Mouse (Mus musculus) liver, embryonic 13.5 days (tissue): ENCODE results near the gene Letm1. TPM values are rescaled to one million over a fixed set of nuclear protein-coding genes. Genes with fewer than 3 reads are reported as not detected.

ENCODE experiments used
- ATAC-seq: fragments of 200-750 bp; cut with Nextera tagmentation; 2 replicates; pipeline ENCODE4 v1.8.0; 2017; ENCODE audit warnings: low read depth, mild to moderate bottlenecking, moderate number of reproducible peaks, moderate library complexity
- DNase-seq: peaks from one replicate; pipeline ENCODE4 v3.0.0; 2022
- H3K27ac ChIP-seq: fragments of 300-500 bp; sonication (generic); 2 replicates; pipeline ENCODE4 v1.5.1; 2015; ENCODE audit warnings: moderate library complexity, mild to moderate bottlenecking, inconsistent platforms
- H3K27me3 ChIP-seq: fragments of 300-500 bp; sonication (generic); 2 replicates; pipeline ENCODE4 v1.6.1; 2015; ENCODE audit warnings: mild to moderate bottlenecking, inconsistent platforms
- H3K36me3 ChIP-seq: fragments of 300-500 bp; sonication (generic); 2 replicates; pipeline ENCODE4 v1.6.1; 2015; ENCODE audit warnings: mild to moderate bottlenecking, inconsistent platforms
- H3K4me1 ChIP-seq: fragments of 300-500 bp; sonication (generic); replicated peaks from 2 replicates; pipeline ENCODE4 v1.6.1; 2015; ENCODE audit warnings: inconsistent platforms
- H3K4me2 ChIP-seq: fragments of 300-500 bp; sonication (generic); 2 replicates; pipeline ENCODE4 v1.6.1; 2015; ENCODE audit warnings: inconsistent platforms, mild to moderate bottlenecking, moderate library complexity
- H3K4me3 ChIP-seq: fragments of 300-500 bp; sonication (generic); replicated peaks from 2 replicates; pipeline ENCODE4 v1.5.1; 2015; ENCODE audit warnings: mild to moderate bottlenecking, inconsistent platforms
- H3K9ac ChIP-seq: fragments of 300-500 bp; sonication (generic); 2 replicates; pipeline ENCODE4 v1.6.1; 2015; ENCODE audit warnings: mild to moderate bottlenecking, inconsistent platforms
- H3K9me3 ChIP-seq: fragments of 300-500 bp; sonication (generic); replicated peaks from 2 replicates; pipeline ENCODE4 v1.6.1; 2016; ENCODE audit warnings: inconsistent platforms
- WGBS: fragments of 180-500 bp; shearing (Covaris S2); methylation state at CpG from one replicate; pipeline ENCODE4 v1.1.7; 2015; ENCODE audit not compliant: insufficient replicate concordance; 5-methylcytosine and 5-hydroxymethylcytosine counted together
- polyA plus RNA-seq: library from polyadenylated mRNA; unstranded; fragments of >200 nt; fragmentation: Nextera tagmentation; extraction: Ambion mirVana; gene quantifications from 2 replicates; pipeline ENCODE4 v1.2.1, GENCODE M21; 2015

The Letm1 gene
- 23.5 and 24.7 TPM in 2 replicates for polyA plus RNA-seq

DNA sequence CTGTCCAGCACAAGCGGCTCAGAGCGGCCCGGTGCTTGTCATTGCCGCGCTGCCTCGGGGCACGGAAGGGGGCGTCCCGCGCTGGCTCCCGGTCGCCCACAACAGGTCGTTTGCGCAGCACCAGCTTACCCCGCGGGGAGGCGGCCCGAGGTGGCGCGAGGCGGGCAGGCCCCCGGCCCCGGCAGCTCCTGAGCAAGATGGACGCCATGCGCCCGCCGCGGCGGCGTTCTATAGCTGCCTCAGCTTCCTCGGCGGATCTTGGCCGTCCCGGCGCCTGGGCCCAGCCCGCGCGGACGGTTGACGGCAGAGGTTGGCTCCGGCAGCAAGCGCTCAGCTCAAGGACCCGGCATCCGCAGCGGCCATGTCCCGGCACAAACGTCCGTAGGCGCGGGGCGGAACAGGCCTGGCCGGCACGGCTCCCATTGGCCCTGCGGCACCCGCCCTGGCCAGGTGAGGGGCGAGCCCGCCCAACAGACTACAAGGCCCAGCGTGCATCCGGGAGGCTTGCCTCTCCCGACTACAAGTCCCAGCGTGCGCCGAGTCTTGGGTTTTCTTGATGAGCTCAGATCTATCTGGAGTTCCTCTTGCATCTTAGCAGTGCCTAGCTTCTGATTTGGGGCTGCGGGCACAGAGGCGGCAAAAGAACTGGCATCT is at the start of gene Letm1:
Letm1 (minus strand) TSS at position 473 of the 654 bp plus-strand sequence.
- H3K9me3 ChIP-seq, result no peaks in the 10 kb centered on the region
- peak; percentile 88 for DNase-seq
- peak within 1 kb of the TSS; percentile 77 for H3K4me3 ChIP-seq
- peak within 1 kb of the TSS; percentile 74 for H3K4me2 ChIP-seq
- H3K9ac ChIP-seq, result peak within 1 kb of the TSS; percentile 83
- H3K27me3 ChIP-seq, result no peaks in the 10 kb centered on the region
- WGBS, result under 1% methylated on average over 64 of the region's 65 CpGs
- ATAC-seq, result peak; percentile 100
- H3K27ac ChIP-seq, result peak within 1 kb of the TSS; percentile 61
- H3K36me3 ChIP-seq, result peaks cover 9% of the 10 kb centered on the region
- H3K4me1 ChIP-seq, result peaks cover 43% of the 10 kb centered on the region

DNA sequence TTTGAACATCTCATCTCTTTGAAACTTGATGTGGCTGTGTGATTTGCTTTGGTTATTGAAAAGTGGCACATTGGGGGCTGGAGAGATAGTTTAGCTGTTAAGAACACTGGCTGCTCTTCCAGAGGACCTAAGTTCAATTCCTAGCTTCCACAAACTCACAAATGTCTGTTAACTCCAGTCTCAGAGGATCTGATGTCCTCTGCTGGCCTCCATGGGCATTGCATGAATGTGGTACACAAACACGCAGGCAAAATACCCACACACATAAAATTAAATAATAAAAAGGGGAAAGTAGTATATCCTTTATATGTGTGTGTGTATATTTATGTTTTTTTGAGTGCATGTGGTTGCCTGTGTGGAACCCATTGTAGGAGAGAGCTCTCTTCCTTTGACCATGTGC is 48.2 kb upstream of the Letm1 start:
- Histone ChIP-seq H3K9me3 (no peaks in the 10 kb centered on the region), H3K9ac (no peak overlapping the region), H3K4me1 (peaks cover 29% of the 10 kb centered on the region), H3K4me2 (no peak overlapping the region), H3K4me3 (no peak overlapping the region), H3K36me3 (peaks cover 27% of the 10 kb centered on the region), H3K27me3 (no peaks in the 10 kb centered on the region), H3K27ac (no peak overlapping the region)
- DNase-seq (no peak), ATAC-seq (no peak)
- 74% methylated on average over 1 of the region's 1 CpGs for WGBS

GRCm38 (mm10) chr5:33829958-33830357 is 47.3 kb upstream of the Letm1 start:
- ATAC-seq (no peak), DNase-seq (no peak)
- Histone ChIP-seq H3K4me2 (no peak overlapping the region), H3K4me1 (peaks cover 38% of the 10 kb centered on the region), H3K27ac (no peak overlapping the region), H3K36me3 (peaks cover 27% of the 10 kb centered on the region), H3K27me3 (no peaks in the 10 kb centered on the region), H3K9ac (no peak overlapping the region), H3K9me3 (no peaks in the 10 kb centered on the region), H3K4me3 (no peak overlapping the region)
- 56% methylated on average over 3 of the region's 3 CpGs for WGBS

DNA sequence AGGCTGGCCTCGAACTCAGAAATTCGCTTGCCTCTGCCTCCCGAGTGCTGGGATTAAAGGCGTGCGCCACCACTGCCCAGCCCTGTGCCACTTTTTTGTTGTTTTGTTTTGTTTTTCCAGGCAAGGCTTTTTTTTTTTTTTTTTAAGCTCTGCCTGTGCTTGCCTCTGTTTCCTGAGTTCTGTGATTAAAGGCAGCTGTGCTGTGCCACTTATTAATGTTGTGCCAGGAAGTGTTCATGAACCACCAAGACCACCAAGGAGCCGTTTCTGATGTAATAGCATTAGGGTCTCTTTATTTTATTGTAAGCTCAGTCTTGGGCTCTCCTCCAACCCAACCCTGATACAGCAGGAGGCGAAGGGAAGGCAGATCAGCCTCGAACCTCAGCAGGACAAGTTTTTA is 45.5 kb upstream of the Letm1 start:
- no peak overlapping the region for H3K9ac ChIP-seq
- ATAC-seq (no peak), DNase-seq (no peak)
- no peak overlapping the region for H3K4me3 ChIP-seq
- no peaks in the 10 kb centered on the region for H3K9me3 ChIP-seq
- no peak overlapping the region for H3K27ac ChIP-seq
- peaks cover 52% of the 10 kb centered on the region for H3K4me1 ChIP-seq
- H3K36me3 ChIP-seq, result peaks cover 26% of the 10 kb centered on the region
- H3K4me2 ChIP-seq, result no peak overlapping the region
- no peaks in the 10 kb centered on the region for H3K27me3 ChIP-seq
- 81% methylated on average over 8 of the region's 8 CpGs for WGBS

- no peak overlapping the region for H3K4me2 ChIP-seq
- no peaks in the 10 kb centered on the region for H3K9me3 ChIP-seq
- peaks cover 65% of the 10 kb centered on the region for H3K4me1 ChIP-seq
- H3K36me3 ChIP-seq, result peaks cover 15% of the 10 kb centered on the region
- no peaks in the 10 kb centered on the region for H3K27me3 ChIP-seq
- H3K27ac ChIP-seq, result no peak overlapping the region
- H3K9ac ChIP-seq, result peak overlapping the region; percentile 40; the same call in 1 of the 2 replicates
- DNase-seq, result no peak
- no peak overlapping the region for H3K4me3 ChIP-seq
- ATAC-seq, result no peak
Measured at GRCm38 (mm10) chr5:33826001-33826400, 43.4 kb upstream of the Letm1 start.

- H3K4me3 ChIP-seq, result peak overlapping the region; percentile 99
Measured at GRCm38 (mm10) chr5:33822456-33822855, 39.8 kb upstream of the Letm1 start.

GRCm38 (mm10) chr5:33821901-33822427 is 39.3 kb upstream of the Letm1 start:
- H3K36me3 ChIP-seq, result peaks cover 5% of the 10 kb centered on the region; the same call in 1 of the 2 replicates
- no peak overlapping the region for H3K27ac ChIP-seq
- peak overlapping the region; percentile 99 for H3K9ac ChIP-seq
- H3K4me2 ChIP-seq, result peak overlapping the region; percentile 98
- H3K27me3 ChIP-seq, result no peaks in the 10 kb centered on the region
- peak overlapping the region; percentile 99 for H3K4me3 ChIP-seq
- peaks cover 71% of the 10 kb centered on the region for H3K4me1 ChIP-seq
- WGBS, result 30% methylated on average over 2 of the region's 2 CpGs
- ATAC-seq (no peak), DNase-seq (no peak)
- H3K9me3 ChIP-seq, result no peaks in the 10 kb centered on the region

More at GRCm38 (mm10) chr5:33822456-33822855, 39.8 kb upstream of the Letm1 start:
- peak overlapping the region; percentile 98 for H3K4me2 ChIP-seq
- peak overlapping the region; percentile 99 for H3K9ac ChIP-seq
- H3K27ac ChIP-seq, result no peak overlapping the region
- ATAC-seq (no peak), DNase-seq (no peak)
- H3K4me1 ChIP-seq, result peaks cover 70% of the 10 kb centered on the region
- 33% methylated on average over 3 of the region's 3 CpGs for WGBS
- no peaks in the 10 kb centered on the region for H3K9me3 ChIP-seq
- H3K36me3 ChIP-seq, result peaks cover 5% of the 10 kb centered on the region; the same call in 1 of the 2 replicates
- H3K27me3 ChIP-seq, result no peaks in the 10 kb centered on the region

- H3K4me1 ChIP-seq, result peaks cover 76% of the 10 kb centered on the region
- peak overlapping the region; percentile 92 for H3K27ac ChIP-seq
- H3K27me3 ChIP-seq, result no peaks in the 10 kb centered on the region
- WGBS, result under 1% methylated on average over 108 of the region's 121 CpGs
- peak overlapping the region; percentile 99 for H3K4me3 ChIP-seq
- H3K9ac ChIP-seq, result peak overlapping the region; percentile 99
- DNase-seq (peak; percentile 48), ATAC-seq (peak; percentile 65)
- peaks cover 5% of the 10 kb centered on the region; the same call in 1 of the 2 replicates for H3K36me3 ChIP-seq
- peak overlapping the region; percentile 98 for H3K4me2 ChIP-seq
- H3K9me3 ChIP-seq, result no peaks in the 10 kb centered on the region
Measured at GRCm38 (mm10) chr5:33820733-33821621, 38.4 kb upstream of the Letm1 start.

- DNase-seq (peak; percentile 76), ATAC-seq (peak; percentile 84)
- Histone ChIP-seq H3K4me2 (peak within 1 kb of the TSS; percentile 98), H3K27ac (peak within 1 kb of the TSS; percentile 92), H3K4me3 (peak within 1 kb of the TSS; percentile 99), H3K4me1 (peaks cover 70% of the 10 kb centered on the region), H3K9ac (peak within 1 kb of the TSS; percentile 99), H3K9me3 (no peaks in the 10 kb centered on the region), H3K36me3 (0 out of 2 replicates have a peak, but pooled peaks cover 5% of the 10 kb centered on the region), H3K27me3 (no peaks in the 10 kb centered on the region)
- under 1% methylated on average over 102 of the region's 136 CpGs for WGBS
Measured at GRCm38 (mm10) chr5:33819876-33820732, 37.5 kb upstream of the Letm1 start, which contains the start of gene Nsd2. Gene Nsd2 (plus strand): TSS chr5:33820725.

DNA sequence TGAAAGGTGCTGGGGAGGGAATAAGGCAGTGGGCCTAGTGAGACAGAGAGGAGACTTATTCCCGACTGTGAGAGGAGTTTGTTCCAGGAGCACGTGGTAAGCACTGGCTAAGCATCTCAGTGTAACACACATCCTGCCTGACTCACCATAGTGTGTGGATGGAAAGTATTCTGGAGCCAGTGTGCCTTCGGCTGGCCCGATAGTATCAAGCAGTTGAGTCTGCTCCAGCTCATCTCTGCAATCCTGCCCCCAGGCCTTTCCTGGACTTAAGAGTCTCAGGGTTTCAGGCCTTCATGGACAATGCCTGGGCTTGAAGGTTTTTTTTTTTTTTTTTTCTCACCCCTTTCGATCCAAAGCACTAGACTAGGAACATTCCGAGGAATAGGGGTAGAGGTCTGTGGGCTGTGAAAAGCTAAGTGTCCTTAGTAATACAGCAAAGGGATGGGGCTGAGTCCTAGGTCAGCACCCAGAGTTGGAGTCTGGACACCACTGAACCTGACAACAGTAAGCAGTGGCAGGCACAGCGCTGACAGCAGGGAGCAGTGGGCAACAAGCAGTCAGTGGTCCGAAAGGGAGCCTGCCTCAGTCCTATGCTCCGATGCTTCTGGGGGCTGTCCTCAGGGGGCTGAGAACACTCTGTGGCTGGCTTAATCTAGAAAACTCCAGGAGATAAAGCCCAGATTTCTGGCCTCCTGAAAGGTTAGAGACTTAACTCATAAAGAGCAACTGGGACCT is 36.7 kb upstream of the Letm1 start:
- DNase-seq, result no peak
- Histone ChIP-seq H3K9ac (peak overlapping the region; percentile 99), H3K36me3 (0 out of 2 replicates have a peak, but pooled peaks cover 1% of the 10 kb centered on the region), H3K27me3 (no peaks in the 10 kb centered on the region), H3K4me1 (peaks cover 62% of the 10 kb centered on the region), H3K4me2 (peak overlapping the region; percentile 98), H3K9me3 (no peaks in the 10 kb centered on the region), H3K4me3 (peak overlapping the region; percentile 99), H3K27ac (peak overlapping the region; percentile 92)
- WGBS, result 31% methylated on average over 9 of the region's 9 CpGs
- ATAC-seq, result peak; percentile 7
